Mouse (Mus musculus) megakaryocyte, embryonic 14.5 days (primary cell): ENCODE data around the gene Esm1.

Source experiments
- FLI1 ChIP-seq: IDR thresholded peaks from 2 replicates; pipeline ENCODE4 v1.6.1; 2012; ENCODE audit warnings: low read length, inconsistent platforms, mixed read lengths
- GATA1 ChIP-seq: IDR thresholded peaks from 3 replicates; pipeline ENCODE4 v1.6.1; 2012; ENCODE audit warnings: mixed read lengths, low read length, inconsistent platforms, borderline replicate concordance

DNA sequence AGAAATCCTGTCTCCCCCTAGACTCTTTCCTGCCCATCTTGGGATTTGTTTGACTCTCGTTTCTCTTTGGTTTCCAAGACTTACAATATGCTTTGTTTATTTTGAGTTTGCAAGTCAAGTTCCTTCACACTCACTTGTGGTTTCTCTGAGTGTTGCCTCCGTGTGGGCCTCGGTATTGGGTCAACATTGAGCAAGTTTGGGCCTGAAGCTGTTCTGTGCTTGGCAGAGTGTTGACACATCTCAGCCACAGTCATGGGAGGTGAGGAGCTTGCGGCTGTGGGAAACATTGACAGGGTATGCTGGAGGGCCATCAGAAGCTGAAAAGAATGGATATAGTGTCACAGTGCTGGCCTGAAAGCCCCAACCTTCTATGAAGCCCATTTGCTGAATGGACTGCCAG is 17.6 kb downstream of the Esm1 start:
- TF ChIP-seq GATA1 (no peak), FLI1 (no peak)
